Mouse (Mus musculus): Measurements from ENCODE around the gene Setx. TPM values are rescaled to one million over a fixed set of nuclear protein-coding genes. Genes with fewer than 3 reads are reported as not detected.

The Setx gene
- 17.4 and 17.6 TPM in 2 replicates for polyA plus RNA-seq (2012; rRNA removed)

DNA sequence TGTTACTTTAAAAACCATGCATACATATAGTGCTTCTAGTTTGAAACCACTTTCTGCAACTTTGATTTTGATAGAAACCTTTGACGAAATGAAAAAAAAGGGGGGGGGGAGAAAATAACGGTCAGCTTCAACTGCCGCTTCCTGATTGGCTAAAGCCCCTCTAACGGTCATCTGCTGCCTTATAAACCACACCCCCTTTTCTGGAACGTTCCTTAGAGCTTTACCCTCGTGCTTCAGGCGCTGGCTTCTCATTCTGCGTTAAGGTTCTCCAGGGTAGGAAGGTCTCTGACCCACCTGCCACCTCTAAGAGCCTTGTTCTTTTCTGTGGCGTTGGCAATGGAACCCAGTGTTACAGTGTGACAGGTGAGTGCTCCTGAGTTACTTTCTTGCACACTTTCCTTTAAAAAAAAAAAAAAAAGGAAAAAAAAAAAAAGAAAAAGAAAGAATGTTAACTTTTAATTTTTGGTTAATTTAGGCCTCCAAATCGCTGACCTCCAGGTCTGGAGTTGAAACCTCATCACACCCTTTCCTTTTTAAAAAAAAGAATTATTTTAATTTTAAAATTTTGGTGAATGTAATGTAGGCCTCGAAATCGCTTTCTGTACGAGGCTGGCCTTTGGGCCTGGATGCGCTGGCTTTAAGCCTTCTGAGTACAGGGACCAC, at the start of gene Setx:
TSS of gene Setx (plus strand) at position 275 of the 663 bp plus-strand sequence.

Other genes starting within 250 kb of the Setx start
- gene Barhl1, start 207.5 kb upstream of the Setx start, polyA plus RNA-seq (2012; rRNA removed): 10.6 and 13.4 TPM in 2 replicates
- 0.61 and 1.4 TPM in 2 replicates for gene Cfap77, start 69.1 kb upstream of the Setx start, polyA plus RNA-seq (2012; rRNA removed)
- gene Ttf1, start 63.9 kb upstream of the Setx start, polyA plus RNA-seq (2012; rRNA removed): 16.9 and 17.8 TPM in 2 replicates
- 48.1 and 58.3 TPM in 2 replicates for gene Ntng2, start 128.8 kb downstream of the Setx start, polyA plus RNA-seq (2012; rRNA removed)
- 63.0 and 65.0 TPM in 2 replicates for gene Med27, start 222.6 kb downstream of the Setx start, polyA plus RNA-seq (2012; rRNA removed)

Data from central nervous system, embryonic 18 days (tissue).